Mouse (Mus musculus) layer of hippocampus, adult 9-11 months (tissue): ENCODE data around the gene Usp29.
"Not testable (repeated sequence)": the region's sequence is repeated elsewhere in the genome, so short reads cannot be mapped to it uniquely, and the experiment has no call there.

Source experiments
- DNase-seq: peaks from one replicate; pipeline ENCODE4 v3.0.0; 2022

Gene Usp29

GRCm38 (mm10) chr7:6937040-6937439 lies 206.7 kb downstream of the Usp29 start:
- peak; percentile 70 for DNase-seq

DNA sequence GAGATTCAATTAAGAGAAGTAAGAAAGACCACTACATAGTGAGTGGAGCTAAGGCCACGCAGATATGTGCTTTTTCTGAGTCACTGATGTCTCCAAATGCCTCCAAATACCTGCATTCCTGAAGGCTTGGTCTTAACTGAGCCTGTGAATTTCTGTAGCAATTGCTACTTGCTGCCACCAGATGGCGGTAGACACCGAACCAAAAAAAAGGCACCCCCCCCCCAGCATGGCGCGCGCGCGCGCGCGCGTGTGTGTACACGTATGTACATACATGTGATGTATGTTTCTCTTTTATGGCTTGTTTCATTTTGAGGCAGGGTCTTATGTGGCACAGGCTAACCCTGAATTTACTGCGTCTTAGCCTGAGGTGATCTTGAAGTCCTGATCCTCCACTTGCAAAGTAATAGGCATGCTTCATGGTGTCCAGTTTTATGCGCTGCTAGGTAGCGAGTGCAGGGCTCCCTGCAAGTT lies 210.4 kb downstream of the Usp29 start:
- DNase-seq = no peak

DNA sequence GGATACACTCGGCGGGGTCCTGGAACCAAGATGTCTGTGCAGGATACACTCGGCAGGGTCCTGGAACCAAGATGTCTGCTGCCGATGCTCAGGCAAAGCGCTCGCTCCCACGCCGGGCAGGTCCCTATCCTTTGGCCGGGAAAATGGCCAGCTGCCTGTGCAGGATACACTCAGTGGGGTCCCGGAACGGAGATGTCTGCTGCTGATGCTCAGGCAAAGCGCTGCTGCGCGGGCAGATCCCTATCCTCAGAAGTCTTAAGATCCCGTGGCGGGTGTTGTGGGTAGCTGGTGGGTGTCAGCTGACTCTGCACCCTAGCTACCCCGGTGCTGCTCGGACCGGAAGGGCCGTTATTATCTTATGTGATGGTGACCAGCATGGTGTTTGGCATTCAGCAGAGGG lies 217.7 kb downstream of the Usp29 start:
- DNase-seq = not testable (repeated sequence)

GRCm38 (mm10) chr7:6956576-6956975 lies 226.2 kb downstream of the Usp29 start:
- DNase-seq = no peak

GRCm38 (mm10) chr7:6958574-6958973 lies 228.2 kb downstream of the Usp29 start:
- no peak for DNase-seq

- DNase-seq = no peak
Measured at GRCm38 (mm10) chr7:6973566-6973965, 243.2 kb downstream of the Usp29 start.

- DNase-seq = no peak
Measured at GRCm38 (mm10) chr7:6976890-6977289, 246.5 kb downstream of the Usp29 start.

DNA sequence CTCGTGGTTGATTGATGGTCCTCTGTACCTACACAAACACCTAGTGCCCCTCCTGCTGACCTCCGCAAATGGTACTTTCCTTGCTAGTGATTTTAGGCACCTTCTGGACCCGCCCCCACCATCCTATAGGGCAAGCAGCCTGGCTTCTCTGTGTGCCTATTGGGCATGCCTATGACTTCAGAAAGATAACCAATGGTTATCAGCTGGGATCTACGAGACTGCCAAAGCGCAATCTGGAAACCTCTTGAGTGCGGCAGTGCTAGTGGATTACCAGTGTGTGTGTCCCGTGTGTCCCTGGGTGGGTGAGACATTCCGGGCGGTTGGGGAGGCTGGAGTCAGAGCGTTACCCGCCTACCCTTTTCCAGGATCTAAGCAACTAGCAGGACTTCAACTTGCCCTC lies 264.9 kb downstream of the Usp29 start, which contains the start of gene Aurkc:
Aurkc (plus strand) TSS at position 50 of the 400 bp plus-strand sequence.
- not testable (repeated sequence) for DNase-seq

DNA sequence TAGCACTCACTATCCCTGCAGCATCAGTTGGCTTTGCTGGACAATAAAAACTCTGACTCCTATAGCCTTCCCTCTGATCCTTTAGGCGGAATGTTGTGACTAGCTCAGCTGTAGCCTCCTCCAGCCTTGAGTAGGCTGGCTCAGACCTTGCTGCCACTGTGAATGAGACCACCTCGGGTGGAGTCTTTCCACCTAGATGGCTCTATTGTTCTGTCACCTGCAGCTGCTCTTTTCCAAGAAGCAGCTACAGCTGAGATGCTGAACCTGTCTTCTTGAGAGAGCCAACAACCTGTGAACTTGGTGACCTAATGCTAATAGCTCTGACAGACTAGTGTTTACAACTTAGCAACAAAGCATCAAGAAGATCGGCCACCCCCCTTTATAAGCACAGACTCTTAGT lies 268.5 kb downstream of the Usp29 start:
- not testable (repeated sequence) for DNase-seq

- DNase-seq = not testable (repeated sequence)
Measured at GRCm38 (mm10) chr7:7005441-7005840, 275.1 kb downstream of the Usp29 start.
